Mouse (Mus musculus): ENCODE data around the gene Gars.

Gars gene

DNA sequence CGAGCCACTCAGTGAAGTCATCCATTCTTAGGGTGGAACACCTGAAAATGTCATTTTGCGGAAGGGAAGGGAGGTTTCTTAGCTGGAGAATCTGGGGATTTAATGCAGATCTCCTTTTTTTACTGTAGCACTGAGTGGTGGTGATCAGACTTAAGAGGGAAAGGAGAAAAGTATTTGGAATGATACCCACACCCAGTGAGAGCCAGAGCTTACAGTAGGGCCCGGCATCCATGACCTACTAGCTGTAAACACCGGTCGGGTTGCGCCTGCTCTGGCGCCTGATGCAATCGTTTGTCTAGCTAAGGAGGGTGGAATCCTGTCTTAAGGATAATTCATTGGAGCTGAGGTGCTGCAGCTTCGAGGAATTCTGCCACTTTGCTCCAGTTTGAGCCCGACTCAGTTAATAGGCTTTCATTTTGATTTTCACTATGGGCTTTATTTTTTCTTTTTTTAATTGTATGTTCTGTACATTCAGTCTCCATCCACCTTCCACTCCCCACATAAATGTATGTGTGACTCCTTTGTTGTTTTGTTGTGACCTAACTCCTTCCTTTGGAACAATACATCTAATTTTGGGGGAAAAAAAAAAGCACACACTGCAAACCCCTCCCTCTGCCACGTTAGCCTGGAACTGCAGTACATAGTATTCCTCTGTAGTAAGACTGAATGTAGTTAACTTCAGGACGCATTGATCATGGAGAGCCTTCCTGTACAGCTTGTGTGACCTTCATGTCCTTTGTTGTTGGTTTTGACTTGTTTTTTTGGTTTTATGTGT, 1.1 kb downstream of the Gars start:
- no peak for DNase-seq (ENCODE audit: low read depth, low spot score)

DNA sequence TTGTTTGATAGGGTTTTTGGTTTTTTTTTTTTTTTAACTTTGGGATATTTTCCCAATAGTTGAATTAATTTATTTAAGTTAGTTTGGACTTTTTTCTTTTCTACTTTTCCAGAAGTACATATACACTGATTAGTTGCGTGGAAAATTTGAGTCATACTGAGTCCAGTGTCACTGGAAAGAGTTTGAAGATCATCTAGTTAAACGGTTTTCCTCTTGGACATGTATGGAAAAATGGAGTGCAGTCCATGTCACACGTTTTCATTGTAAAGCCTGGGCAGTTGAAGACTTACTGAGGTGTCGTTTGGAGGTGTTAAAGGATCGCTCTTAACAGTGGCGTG, 1.6 kb downstream of the Gars start:
- DNase-seq (ENCODE audit: low read depth, low spot score): no peak

DNA sequence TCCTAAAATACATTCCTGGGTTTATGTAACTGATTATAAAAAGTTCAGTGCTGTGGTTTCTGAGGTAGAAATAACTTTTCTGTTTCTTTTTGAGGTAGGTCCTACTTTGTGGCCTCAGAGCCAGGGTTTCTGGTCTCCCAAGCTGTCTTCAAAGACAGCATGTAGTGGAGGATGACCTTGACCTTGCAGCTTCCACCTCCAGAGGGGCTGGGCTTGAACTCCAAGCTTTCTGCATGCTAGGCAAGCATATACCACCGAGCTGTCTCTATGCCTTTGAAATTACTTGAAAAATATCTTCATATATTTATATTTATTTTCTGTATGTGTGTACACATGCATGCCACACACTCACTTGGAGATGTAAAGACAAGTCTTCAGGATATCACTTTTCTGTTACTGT, 2.2 kb downstream of the Gars start:
- DNase-seq (ENCODE audit: low read depth, low spot score): no peak

DNA sequence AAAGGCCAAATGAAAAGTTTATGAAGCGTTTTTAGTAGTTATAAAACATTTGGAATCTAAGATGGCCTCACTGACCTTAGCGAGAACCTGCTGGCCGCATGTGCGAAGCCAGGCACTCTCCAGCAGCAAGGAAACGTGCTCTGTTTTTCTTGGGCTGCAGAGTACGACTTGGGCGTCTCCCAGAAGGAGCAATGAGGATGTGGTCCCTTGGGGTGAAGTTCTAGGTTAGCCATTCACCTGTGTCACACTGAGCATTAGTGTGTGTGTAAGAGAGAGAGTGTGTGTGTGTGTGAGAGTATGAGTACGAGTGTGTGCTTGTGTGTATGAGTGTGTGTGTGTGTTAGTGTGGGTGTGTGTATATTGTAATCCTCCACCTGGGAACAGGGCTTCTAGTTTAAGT, 5.4 kb downstream of the Gars start:
- DNase-seq (ENCODE audit: low read depth, low spot score): no peak

DNA sequence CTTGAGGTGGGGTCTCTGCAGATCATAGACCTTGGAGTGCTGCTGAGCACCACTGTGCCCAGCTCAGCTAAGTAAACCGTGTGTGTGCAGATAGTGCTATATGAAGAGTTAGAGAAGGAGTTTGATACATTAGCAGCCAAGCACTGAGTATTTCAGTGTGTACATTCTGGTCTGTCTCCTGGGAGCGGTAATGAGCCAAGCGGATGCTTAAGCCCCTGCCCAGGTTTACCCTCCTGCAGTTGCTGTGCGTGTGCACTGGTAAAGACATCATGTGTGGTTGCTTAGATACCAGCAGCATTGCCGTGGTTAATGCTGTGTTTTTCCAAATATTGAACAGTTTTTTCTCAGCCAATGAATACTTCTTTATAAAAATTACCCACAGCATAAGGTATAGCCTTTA, 6.7 kb downstream of the Gars start:
- no peak for DNase-seq (ENCODE audit: low read depth, low spot score)

DNA sequence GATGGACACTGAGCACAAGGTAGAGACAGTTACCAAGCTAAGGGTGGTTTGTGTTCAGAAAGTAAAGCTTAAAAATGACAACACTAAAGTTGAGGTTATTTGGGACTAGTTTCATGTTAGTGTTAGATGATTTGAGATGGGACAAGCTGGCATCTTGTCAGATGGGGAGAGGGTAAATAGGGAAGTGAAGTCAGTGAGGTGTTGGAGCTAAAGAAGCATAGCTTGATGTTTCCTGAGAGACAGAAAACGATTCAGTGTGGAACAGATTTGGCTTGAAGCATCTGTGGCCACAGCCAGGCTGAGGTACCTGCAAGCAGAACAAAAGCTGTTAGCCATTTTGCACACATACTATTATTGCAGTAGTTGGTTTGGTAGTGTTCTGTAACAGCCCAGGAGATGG, 7.5 kb downstream of the Gars start:
- no peak for DNase-seq (ENCODE audit: low read depth, low spot score)

DNA sequence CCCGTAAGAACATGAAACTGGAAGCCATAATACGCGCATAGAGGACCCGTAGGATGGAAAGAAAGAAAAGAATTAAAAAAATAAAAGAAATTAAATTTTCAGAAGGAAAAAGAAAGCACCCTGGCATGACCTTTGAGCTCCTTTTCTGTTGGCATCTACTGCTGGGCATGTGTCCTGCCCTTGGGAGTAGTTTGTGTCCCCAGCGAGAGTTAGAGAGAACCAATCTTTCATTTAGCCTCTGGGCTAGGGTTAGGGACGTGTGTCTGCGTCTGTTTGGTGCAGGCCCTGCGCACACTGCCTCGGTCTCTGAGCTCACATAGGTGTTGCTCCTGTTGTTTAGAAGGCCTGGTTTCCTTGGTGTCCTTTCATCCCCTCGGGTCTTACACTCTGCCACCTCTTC, 11.4 kb downstream of the Gars start:
- DNase-seq (ENCODE audit: low read depth, low spot score): no peak

DNA sequence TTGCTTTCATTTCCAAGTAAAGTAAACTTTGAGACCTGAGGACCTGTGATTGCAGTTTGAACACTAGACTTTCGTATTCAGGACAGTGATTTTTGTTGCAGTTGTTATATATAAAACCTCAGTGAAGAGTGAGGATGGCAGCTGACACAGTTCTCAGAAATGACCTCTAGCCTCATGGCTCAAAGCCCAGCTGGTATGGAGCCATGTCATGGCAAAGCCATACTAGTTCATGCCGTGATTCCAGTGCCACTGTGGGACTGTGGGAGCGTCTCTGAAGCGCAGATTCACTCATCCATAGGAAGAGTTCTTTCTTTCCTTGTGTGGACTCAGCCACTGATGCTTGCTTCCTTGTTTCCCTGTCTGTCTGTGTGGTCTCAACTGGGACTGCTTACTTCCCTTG, 16.7 kb downstream of the Gars start:
- DNase-seq (ENCODE audit: low read depth, low spot score): no peak

DNA sequence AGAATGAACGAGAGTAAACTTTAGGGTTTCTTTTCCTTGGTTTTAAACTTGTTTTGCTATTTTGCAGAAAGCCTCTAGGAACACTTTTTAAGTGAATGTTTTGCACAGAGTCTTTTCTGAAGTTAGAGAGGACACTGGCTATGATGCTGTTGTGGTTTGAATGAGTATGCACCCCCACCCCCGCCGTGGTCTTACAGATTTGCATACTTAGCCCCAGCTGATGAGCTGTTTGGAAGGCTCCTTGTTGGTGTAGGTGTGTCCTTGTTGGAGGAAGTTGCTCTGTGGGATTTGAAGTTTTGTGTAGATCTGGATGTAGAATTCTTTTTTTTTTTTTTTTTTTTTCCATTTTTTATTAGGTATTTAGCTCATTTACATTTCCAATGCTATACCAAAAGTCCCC, 19.6 kb downstream of the Gars start:
- no peak for DNase-seq (ENCODE audit: low read depth, low spot score)

DNA sequence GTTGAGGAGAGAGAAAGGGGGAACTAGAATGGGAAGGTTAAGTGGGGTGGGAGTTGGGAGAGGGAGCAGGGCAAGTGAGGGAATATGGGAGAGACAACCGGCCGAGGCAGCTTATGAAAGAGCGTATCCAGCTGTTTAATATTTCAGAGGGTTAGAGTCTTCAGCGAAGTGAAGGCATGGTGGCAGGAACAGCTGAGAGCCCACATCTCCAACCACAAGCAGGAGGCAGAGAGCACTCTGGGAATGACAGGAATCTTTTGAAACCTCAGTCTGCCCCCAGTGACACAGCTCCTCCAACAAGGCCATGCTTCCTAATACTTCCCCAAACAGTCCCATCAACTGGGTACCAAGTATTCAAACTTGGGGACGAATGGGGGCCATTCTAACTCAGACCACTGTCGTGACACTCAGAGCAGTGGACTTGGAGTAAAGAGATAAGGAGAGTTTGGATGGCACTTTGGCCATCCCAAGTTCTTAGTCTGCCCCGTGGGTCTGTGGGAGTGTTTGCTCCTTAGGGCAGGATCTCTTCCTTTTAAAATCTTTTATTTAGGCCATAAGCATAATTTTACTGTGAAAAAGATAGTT, 22.5 kb downstream of the Gars start:
- DNase-seq (ENCODE audit: low read depth, low spot score): no peak

DNA sequence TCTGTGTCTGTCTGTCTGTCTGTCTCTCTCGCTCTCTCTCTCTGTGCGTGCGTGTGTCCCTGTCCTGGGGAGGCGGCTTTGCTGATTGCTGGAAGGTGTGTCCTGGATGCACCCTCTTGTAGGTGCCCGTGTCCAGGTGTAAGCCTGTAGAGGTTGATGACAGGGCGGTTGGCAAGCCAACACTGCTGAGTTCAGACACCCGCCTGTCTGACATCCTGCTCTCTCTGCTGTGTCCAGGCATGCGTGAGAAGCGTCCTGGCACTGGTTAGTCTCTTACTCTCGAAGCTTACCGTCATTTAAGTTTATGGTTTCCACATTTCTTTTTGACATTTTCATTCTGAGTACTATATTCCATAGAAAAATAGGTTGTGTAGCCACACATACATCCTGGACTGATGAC, 23.5 kb downstream of the Gars start:
- no peak for DNase-seq (ENCODE audit: low read depth, low spot score)

DNA sequence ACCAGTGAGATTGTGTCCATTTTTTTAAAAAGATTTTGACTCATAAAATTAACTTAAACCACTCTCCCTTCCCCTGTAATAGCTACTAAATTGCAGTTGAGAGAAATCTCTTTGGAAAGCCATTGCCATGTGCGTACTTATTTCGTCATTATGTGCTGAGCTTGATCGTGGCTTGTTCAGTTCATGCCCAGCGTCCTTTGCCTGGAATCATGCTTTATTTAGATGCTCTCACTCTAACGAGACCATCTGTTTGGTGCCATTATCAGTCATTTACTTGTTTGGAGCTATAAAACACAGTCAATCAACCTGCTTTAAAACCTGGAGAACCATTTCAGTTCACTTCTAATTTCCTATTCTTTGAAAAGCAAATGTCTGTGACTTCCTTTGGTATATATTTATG, 24.4 kb downstream of the Gars start:
- no peak for DNase-seq (ENCODE audit: low read depth, low spot score)

DNA sequence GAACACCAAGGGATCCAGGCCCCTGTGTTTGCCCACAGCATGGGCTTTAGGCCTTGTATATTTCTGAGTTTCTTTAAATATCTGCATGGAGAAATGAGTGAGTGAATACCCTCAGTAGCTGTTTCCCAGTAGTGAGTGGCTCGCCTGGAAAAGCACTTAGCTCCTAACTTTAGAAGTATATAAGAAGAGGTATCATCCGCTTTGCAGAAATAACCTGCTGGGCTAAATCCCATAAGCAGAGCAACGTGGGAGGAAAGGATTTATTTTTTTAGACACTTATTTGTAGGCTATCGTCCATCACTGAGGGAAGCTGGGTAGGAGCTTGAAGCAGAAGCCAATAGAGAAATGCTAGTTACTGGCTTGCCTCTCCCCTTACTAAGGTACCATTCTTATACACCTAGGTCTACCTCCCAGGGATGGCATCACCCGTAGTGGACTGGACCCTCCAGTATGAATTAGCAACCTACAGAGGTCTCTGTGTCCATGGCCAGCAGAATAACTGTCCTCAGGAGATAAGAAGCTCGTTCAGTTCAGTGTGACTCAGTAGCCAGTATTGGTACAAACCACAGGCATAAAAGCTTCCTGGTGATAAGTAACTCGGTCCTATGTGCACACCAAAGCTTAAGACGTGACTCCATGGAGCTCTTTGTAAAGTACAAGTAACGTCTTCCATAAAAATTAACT, 26.1 kb downstream of the Gars start:
- no peak for DNase-seq (ENCODE audit: low read depth, low spot score)

DNA sequence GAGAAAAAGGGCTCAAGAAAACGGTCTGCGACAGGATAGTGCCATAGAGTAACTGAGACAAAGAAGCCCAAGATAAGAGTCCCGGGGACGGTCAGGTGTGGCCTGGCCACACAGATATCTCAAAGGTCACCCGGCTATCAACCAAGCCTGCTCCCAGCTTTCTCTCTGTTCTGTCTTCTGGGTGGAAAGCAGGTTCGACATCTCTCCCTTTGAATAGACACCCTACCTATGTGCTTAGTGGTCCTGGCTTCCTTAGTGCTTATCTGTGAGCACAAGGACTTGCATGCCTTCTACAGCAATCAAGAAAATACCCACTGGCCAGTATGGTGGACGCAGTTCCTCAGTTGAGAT, 26.6 kb downstream of the Gars start:
- DNase-seq (ENCODE audit: low read depth, low spot score): no peak

DNA sequence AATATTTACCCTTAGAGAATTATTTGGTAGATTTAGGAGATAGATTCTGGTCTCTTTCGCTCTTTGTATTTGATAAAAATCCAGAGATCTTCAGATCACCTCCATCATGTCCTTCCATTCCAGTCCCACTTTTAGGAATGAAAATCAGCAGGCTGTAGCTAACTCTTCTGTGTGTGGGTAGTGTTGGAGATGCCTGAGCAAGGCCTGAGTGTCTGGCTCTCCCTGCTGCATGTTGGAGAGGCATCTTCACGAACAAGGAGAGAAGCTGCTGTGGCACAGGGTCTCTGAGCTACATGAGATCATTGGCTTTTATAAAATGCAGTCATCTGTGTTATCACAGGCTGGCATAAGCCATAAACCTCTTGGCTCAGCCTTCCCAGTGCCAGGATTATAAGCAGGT, 28.1 kb downstream of the Gars start:
- DNase-seq (ENCODE audit: low read depth, low spot score): no peak

DNA sequence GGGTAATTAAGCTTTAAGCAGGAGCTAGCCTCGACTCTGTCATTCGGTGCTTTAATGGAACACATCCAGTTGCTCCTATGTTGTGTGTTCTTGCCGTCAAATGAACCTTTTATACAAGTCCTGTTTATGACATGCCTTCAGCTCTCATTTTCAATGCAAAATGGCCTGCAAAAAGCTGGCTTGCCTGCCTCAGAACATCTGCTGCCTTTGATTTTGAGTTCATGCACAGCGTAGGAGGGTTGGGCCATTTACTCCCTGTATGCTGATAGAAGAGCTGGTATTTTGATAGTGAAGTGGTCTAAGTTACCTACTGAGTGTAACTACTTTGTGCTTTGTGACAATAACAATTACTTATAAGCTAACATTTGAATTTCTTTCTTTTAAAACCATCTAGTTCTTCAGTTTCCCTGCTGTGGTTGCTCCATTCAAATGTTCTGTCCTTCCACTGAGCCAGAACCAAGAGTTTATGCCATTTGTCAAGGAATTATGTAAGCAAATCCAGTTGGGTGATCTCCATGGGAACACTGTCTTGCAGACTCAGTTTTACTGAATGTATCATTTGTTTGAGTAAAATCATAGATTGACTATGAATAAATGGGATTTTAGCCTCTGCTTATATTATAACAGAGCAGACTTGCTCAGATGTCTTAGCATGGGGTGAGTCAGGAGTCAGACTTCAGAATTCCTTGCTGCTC, 38.9 kb downstream of the Gars start:
- no peak for DNase-seq (ENCODE audit: low read depth, low spot score)

DNA sequence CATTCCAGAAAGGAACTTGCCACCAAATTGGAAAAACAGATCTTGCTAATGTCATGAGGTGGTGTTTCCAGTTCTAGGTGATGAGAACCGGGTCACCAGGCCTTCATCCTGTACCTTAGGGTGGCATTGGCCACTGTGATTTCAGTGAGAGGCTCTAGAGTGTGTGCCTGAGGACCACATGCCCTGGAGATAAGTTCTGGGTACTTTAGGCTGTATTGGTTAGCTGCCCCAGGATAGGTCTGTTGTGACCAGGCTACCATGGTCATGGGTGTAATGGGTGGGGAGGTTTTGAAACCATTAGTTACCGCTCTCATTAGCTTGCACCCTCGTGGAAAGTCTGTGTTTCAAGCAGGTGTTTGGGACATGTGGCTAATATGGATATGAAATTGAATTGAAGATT, 43.6 kb downstream of the Gars start:
- DNase-seq (ENCODE audit: low read depth, low spot score): no peak

DNA sequence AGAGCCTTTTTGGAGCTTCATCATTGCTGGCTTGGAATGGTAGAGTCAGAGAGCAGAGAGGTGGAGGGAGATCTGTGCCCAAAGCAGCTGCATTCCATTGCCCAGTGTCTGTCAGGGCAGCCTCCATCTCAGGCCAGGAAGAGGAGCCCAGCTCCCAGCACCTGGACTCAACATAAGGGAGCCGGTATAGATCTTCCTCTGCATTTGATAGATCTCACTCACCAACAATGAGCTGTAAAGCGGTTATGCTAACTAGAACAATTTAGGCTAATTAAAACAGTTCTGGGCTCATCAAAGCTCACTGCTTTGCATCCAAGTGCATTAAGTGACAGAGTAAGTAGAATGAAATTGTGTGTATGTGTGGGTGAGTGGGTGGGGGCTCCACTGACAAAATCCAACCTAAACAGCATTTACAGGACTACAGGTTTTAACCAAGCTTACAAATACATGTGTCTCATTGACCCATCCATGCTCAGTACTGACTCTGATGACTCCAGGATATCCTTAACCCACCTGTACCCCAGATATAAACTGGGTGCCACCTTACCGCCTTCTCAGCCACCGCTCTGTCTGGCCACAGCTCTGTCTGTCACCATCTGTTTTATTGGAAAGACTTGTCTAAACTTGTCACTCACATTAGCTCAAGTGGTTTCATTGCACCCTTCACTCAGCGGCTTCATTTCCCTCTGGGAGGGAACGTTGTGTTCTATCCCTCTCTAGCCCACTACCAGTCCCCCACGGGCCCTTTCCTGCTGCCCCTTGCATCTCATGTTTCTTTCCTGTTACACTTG, 44.6 kb downstream of the Gars start:
- DNase-seq (ENCODE audit: low read depth, low spot score): no peak

DNA sequence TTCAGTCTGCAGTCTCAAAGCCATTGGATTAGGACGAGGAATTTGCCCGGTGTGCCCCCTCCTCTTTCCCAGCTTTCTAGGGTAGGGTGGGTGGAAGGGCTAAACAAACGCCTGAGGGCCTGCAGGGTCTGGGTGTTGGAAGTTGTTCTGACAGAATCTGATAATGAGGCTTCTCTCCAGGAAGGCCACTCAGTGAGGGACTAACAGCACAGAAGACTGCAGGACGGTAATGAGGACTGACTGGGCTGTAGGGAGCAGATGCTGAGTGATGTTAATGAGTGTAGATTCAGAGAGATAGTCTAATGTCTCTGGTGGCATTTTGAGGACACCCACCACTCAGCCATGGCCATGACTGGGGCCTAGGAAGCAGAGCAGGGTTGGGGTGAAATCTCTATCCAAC, 49.5 kb downstream of the Gars start:
- no peak for DNase-seq (ENCODE audit: low read depth, low spot score)

DNA sequence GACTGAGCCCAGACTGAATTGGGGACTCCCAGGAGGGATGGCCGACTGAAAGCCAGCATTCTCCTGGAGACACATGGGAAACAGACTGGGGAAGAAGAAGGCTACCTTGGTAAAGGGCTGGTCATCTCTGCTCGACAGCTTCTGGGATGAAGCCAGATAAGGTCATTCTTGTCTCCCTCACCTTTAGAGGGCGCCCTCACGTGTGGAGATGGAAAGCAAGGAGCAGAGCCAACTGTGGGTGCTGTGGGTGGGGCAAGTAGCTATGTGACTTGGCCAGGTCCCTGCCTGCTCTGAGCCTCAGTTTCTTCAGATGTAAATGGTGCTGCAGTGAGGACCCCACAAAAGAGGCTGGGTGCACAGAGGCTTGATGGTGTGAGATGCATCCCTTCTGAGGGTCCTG, 52.8 kb downstream of the Gars start:
- DNase-seq (ENCODE audit: low read depth, low spot score): no peak

DNA sequence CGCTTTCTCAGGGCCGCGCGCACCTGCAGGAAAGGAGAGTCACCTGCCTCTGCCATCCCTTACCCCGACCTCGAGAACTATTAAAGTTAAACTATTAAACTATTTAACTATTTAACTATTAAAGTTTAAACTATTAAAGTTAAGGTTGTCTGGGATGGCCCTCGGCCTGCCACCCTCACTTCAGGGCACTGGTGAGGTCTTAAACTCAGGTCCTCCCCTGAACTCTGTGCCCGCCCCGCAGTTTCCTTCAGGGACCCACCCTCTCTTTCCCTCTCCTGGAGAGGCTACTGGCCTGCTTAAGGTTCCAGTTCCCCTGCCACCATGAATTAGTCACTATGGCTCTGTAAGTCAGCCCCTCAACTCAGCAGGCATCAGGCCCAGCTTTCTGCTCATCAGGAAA, 53.6 kb downstream of the Gars start:
- DNase-seq (ENCODE audit: low read depth, low spot score): no peak
